Mouse (Mus musculus): ENCODE measurements around the gene Il17f.
"Not testable (repeated sequence)": the region's sequence is repeated elsewhere in the genome, so short reads cannot be mapped to it uniquely, and the experiment has no call there.

The Il17f gene

GRCm38 (mm10) chr1:20774026-20774730 is 16.2 kb downstream of the Il17f start:
- not testable (repeated sequence) for DNase-seq

- no peak for DNase-seq
These were observed 23.9 kb downstream of the Il17f start for GRCm38 (mm10) chr1:20766526-20766925.

- no peak for DNase-seq
These were observed 29.0 kb downstream of the Il17f start for GRCm38 (mm10) chr1:20761411-20761810.

- DNase-seq = no peak
These were observed 30.1 kb downstream of the Il17f start for GRCm38 (mm10) chr1:20760331-20760730.

GRCm38 (mm10) chr1:20759799-20760198 is 30.6 kb downstream of the Il17f start:
- DNase-seq = no peak

GRCm38 (mm10) chr1:20757586-20757985 is 32.8 kb downstream of the Il17f start:
- DNase-seq = no peak

- DNase-seq = no peak
These were observed 36.0 kb downstream of the Il17f start for GRCm38 (mm10) chr1:20754439-20754838.

GRCm38 (mm10) chr1:20740496-20740998 is 49.9 kb downstream of the Il17f start:
- DNase-seq = no peak

GRCm38 (mm10) chr1:20738483-20738882 is 51.9 kb downstream of the Il17f start:
- DNase-seq = peak; percentile 13

- no peak for DNase-seq
These were observed 53.8 kb downstream of the Il17f start for GRCm38 (mm10) chr1:20736572-20736971.

GRCm38 (mm10) chr1:20730903-20731302 is 59.5 kb downstream of the Il17f start, which contains the start of gene Il17a:
Gene Il17a (plus strand): TSS chr1:20730905.
- no peak for DNase-seq

Data from kidney, adult 18-20 months (tissue).